Mouse (Mus musculus) G1E (cell line): Measurements from ENCODE around the gene Rapgef5. TPM values are rescaled to one million over a fixed set of nuclear protein-coding genes. Genes with fewer than 3 reads are reported as not detected.
"Not testable (repeated sequence)": the region's sequence is repeated elsewhere in the genome, so short reads cannot be mapped to it uniquely, and the experiment has no call there.

Source experiments
- ATAC-seq: 2 replicates; pipeline ENCODE4 v1.8.0; 2016; ENCODE audit warnings: mild to moderate bottlenecking; ENCODE audit not compliant: insufficient number of reproducible peaks, poor library complexity, low FRiP score, severe bottlenecking; ENCODE audit errors: extremely low read depth
- DNase-seq: peaks from one replicate; pipeline ENCODE4 v3.0.0; 2012; ENCODE audit warnings: low spot score
- H3K27me3 ChIP-seq: 2 replicates; pipeline ENCODE4 v1.6.1; 2012; ENCODE audit warnings: mild to moderate bottlenecking, low read length, inconsistent platforms; ENCODE audit not compliant: insufficient read depth
- H3K36me3 ChIP-seq: replicated peaks from 2 replicates; pipeline ENCODE3; 2012; ENCODE audit warnings: mild to moderate bottlenecking, inconsistent platforms
- H3K4me1 ChIP-seq: 2 replicates; pipeline ENCODE4 v1.6.1; 2012; ENCODE audit warnings: low read depth, low read length, inconsistent platforms, mixed read lengths; ENCODE audit not compliant: insufficient read depth
- H3K4me3 ChIP-seq: 2 replicates; pipeline ENCODE4 v1.5.1; 2012; ENCODE audit warnings: low read depth, mild to moderate bottlenecking, inconsistent platforms, low read length, moderate library complexity, mixed read lengths
- H3K9me3 ChIP-seq: replicated peaks from 2 replicates; pipeline ENCODE4 v1.6.1; 2012; ENCODE audit warnings: inconsistent platforms
- CTCF ChIP-seq: IDR thresholded peaks from 2 replicates; pipeline ENCODE4 v1.5.1; 2012; ENCODE audit warnings: low read depth, low read length, inconsistent platforms, mixed read lengths
- GATA1 ChIP-seq: IDR thresholded peaks from 2 replicates; pipeline ENCODE4 v1.6.1; 2012; ENCODE audit warnings: borderline replicate concordance, low read length, inconsistent platforms, mixed read lengths
- GATA2 ChIP-seq: IDR thresholded peaks from 2 replicates; pipeline ENCODE4 v1.6.1; 2012; ENCODE audit warnings: low read depth, low read length, inconsistent platforms, borderline replicate concordance
- POLR2AphosphoS5 ChIP-seq: IDR thresholded peaks from 2 replicates; pipeline ENCODE4 v1.6.1; 2012; ENCODE audit warnings: low read depth, low read length, inconsistent platforms; ENCODE audit not compliant: insufficient replicate concordance
- TAL1 ChIP-seq: conservative IDR thresholded peaks from 2 replicates; pipeline ENCODE4 v1.6.1; 2012; ENCODE audit warnings: low read depth, low read length, inconsistent platforms, mixed read lengths
- polyA plus RNA-seq: library from polyadenylated mRNA; stranded (reverse); fragments of >175 nt; gene quantifications from 2 replicates; pipeline ENCODE4 v1.2.3, GENCODE M21; 2012
- total RNA-seq, 2 experiments: library from RNA; stranded (forward) in 1 of 2; stranded (reverse) in 1 of 2; fragments of 200-1000 nt in 1 of 2; fragments of >200 nt in 1 of 2; fragmentation: Nextera tagmentation in 1 of 2; gene quantifications; 2 replicates each; pipeline ENCODE4 v1.2.3; 2014 to 2017

Gene Rapgef5
- total and polyA plus RNA-seq, 3 experiments, result 0.66 TPM; not detected in 2

- TF ChIP-seq GATA2, result no peak
- TF ChIP-seq CTCF, result no peak
- no peak for TF ChIP-seq GATA1
- no peak for TF ChIP-seq TAL1
- TF ChIP-seq POLR2AphosphoS5, result no peak
- DNase-seq (no peak), ATAC-seq (no peak)
- Histone ChIP-seq H3K27me3 (no peaks in the 10 kb centered on the region), H3K4me1 (no peaks in the 10 kb centered on the region), H3K4me3 (no peak overlapping the region), H3K9me3 (peaks cover 16% of the 10 kb centered on the region), H3K36me3 (no peaks in the 10 kb centered on the region)
Observed at GRCm38 (mm10) chr12:117795303-117795702, 279.0 kb downstream of the Rapgef5 start.

GRCm38 (mm10) chr12:117803989-117804388, 287.7 kb downstream of the Rapgef5 start, which contains the start of gene Cdca7l:
Cdca7l (plus strand) TSS chr12:117804289.
- not testable (repeated sequence) for H3K4me3 ChIP-seq, ATAC-seq, H3K27me3 ChIP-seq, H3K4me1 ChIP-seq, H3K36me3 ChIP-seq, DNase-seq
- H3K9me3 ChIP-seq, result peaks cover 20% of the 10 kb centered on the region

- H3K4me3 ChIP-seq, result no peak overlapping the region
- TF ChIP-seq POLR2AphosphoS5, result no peak
- no peak for TF ChIP-seq CTCF
- TF ChIP-seq TAL1, result no peak
- no peak for TF ChIP-seq GATA2
- TF ChIP-seq GATA1, result no peak
- ATAC-seq (no peak), DNase-seq (no peak)
- H3K36me3 ChIP-seq, result no peaks in the 10 kb centered on the region
- peaks cover 30% of the 10 kb centered on the region for H3K9me3 ChIP-seq
- H3K4me1 ChIP-seq, result no peaks in the 10 kb centered on the region
- H3K27me3 ChIP-seq, result no peaks in the 10 kb centered on the region
Observed at GRCm38 (mm10) chr12:117805576-117805975, 289.3 kb downstream of the Rapgef5 start.

GRCm38 (mm10) chr12:117806007-117806451, 289.8 kb downstream of the Rapgef5 start:
- H3K36me3 ChIP-seq, result no peaks in the 10 kb centered on the region
- DNase-seq (no peak), ATAC-seq (no peak; the same call in 1 of the 2 replicates)
- H3K9me3 ChIP-seq, result peaks cover 30% of the 10 kb centered on the region
- H3K4me1 ChIP-seq, result no peaks in the 10 kb centered on the region
- no peak for TF ChIP-seq CTCF
- TF ChIP-seq GATA2, result no peak
- TF ChIP-seq TAL1, result no peak
- TF ChIP-seq POLR2AphosphoS5, result no peak
- no peak for TF ChIP-seq GATA1
- no peak overlapping the region for H3K4me3 ChIP-seq
- no peaks in the 10 kb centered on the region for H3K27me3 ChIP-seq

GRCm38 (mm10) chr12:117806470-117806869, 290.2 kb downstream of the Rapgef5 start:
- no peak for ATAC-seq
- Histone ChIP-seq H3K27me3 (no peaks in the 10 kb centered on the region), H3K36me3 (no peaks in the 10 kb centered on the region), H3K4me1 (no peaks in the 10 kb centered on the region), H3K9me3 (peaks cover 30% of the 10 kb centered on the region), H3K4me3 (no peak overlapping the region)
- DNase-seq, result no peak
- TF ChIP-seq GATA1 (no peak), POLR2AphosphoS5 (no peak), TAL1 (no peak), GATA2 (no peak), CTCF (no peak)

GRCm38 (mm10) chr12:117807637-117808036, 291.4 kb downstream of the Rapgef5 start:
- ATAC-seq (no peak), DNase-seq (no peak)
- no peaks in the 10 kb centered on the region for H3K36me3 ChIP-seq
- H3K4me1 ChIP-seq, result no peaks in the 10 kb centered on the region
- H3K4me3 ChIP-seq, result no peak overlapping the region
- TF ChIP-seq POLR2AphosphoS5, result no peak
- no peak for TF ChIP-seq CTCF
- H3K9me3 ChIP-seq, result peaks cover 33% of the 10 kb centered on the region
- H3K27me3 ChIP-seq, result no peaks in the 10 kb centered on the region
